8 mouse cellular contexts compared by ENCODE assay signal in genomic region chr10:29147641-29147990, GRCm38 (mm10). TPM values are rescaled to one million over a fixed set of nuclear protein-coding genes. Genes with fewer than 3 reads are reported as not detected.
A peak's percentile ranks its signal among the peaks of the same experiment; 100 is the strongest.
DNase-seq lines count a peak whose midpoint lies in the region; ATAC-seq and TF ChIP-seq lines count a peak whose summit lies in the region.

No protein-coding gene starts in this region.

- peak overlapping the region; percentile 92 for H3K4me2 ChIP-seq in embryonic facial prominence, embryonic 12.5 days (replicated peaks)
- peak overlapping the region; percentile 96 for H3K4me2 ChIP-seq in intestine, embryonic 15.5 days (replicated peaks)
- H3K4me2 ChIP-seq in neural tube, embryonic 14.5 days (ENCODE audit: low read depth, low read length) = peak overlapping the region; percentile 87

- peak overlapping the region; percentile 93 for H3K4me3 ChIP-seq in layer of hippocampus, adult 2 months
- H3K4me3 ChIP-seq in embryonic facial prominence, embryonic 12.5 days = peak overlapping the region; percentile 58
- H3K4me3 ChIP-seq in intestine, embryonic 15.5 days (replicated peaks) = peak overlapping the region; percentile 53
- peak overlapping the region; percentile 81 for H3K4me3 ChIP-seq in neural tube, embryonic 14.5 days (ENCODE audit: low read depth, low read length)

- peak overlapping the region; percentile 99 for H3K27ac ChIP-seq in layer of hippocampus, adult 2 months
- H3K27ac ChIP-seq in embryonic facial prominence, embryonic 12.5 days = peak overlapping the region; percentile 46; the same call in 1 of the 2 replicates
- 0 out of 2 replicates have a peak overlapping the region, but pooled peaks have one; percentile 13 for H3K27ac ChIP-seq in intestine, embryonic 15.5 days
- H3K27ac ChIP-seq in neural tube, embryonic 14.5 days (ENCODE audit: low read depth, low read length) = peak overlapping the region; percentile 95

- no peak for TF ChIP-seq CTCF in layer of hippocampus, adult 2 months (conservative IDR thresholded peaks at IDR 0.05)

- H3K4me1 ChIP-seq in embryonic facial prominence, embryonic 12.5 days = peaks cover 9% of the 10 kb centered on the region; the same call in 1 of the 2 replicates
- peaks cover 6% of the 10 kb centered on the region; the same call in 1 of the 2 replicates for H3K4me1 ChIP-seq in intestine, embryonic 15.5 days (replicated peaks)
- peaks cover 22% of the 10 kb centered on the region; the same call in 1 of the 2 replicates for H3K4me1 ChIP-seq in neural tube, embryonic 14.5 days (ENCODE audit: control insufficient read depth, insufficient read depth, low read length)

- peaks cover 56% of the 10 kb centered on the region for H3K27me3 ChIP-seq in embryonic facial prominence, embryonic 12.5 days
- H3K27me3 ChIP-seq in intestine, embryonic 15.5 days (replicated peaks) = peaks cover 35% of the 10 kb centered on the region
- H3K27me3 ChIP-seq in neural tube, embryonic 14.5 days (ENCODE audit: control insufficient read depth, insufficient read depth, low read length) = no peaks in the 10 kb centered on the region

- H3K9ac ChIP-seq in embryonic facial prominence, embryonic 12.5 days = peak overlapping the region; percentile 40; the same call in 1 of the 2 replicates
- H3K9ac ChIP-seq in intestine, embryonic 15.5 days = 0 out of 2 replicates have a peak overlapping the region, but pooled peaks have one; percentile 13
- H3K9ac ChIP-seq in neural tube, embryonic 14.5 days (replicated peaks; ENCODE audit: low read depth, low read length) = peak overlapping the region; percentile 87

- intact Hi-C loops in left cerebral cortex, postnatal 25 days (cut with DNase I) = loop anchor here (2.0 kb wide), 2 partner anchors 29 to 165 kb away; partner anchors contain the start of gene Echdc1

- ATAC-seq in embryonic facial prominence, embryonic 12.5 days (ENCODE audit: insufficient number of reproducible peaks, insufficient read depth, low FRiP score, low TSS enrichment) = no peak
- ATAC-seq in intestine, embryonic 15.5 days = no peak
- ATAC-seq in neural tube, embryonic 14.5 days (ENCODE audit: low read depth) = no peak; the same call in 1 of the 2 replicates

- H3K9me3 ChIP-seq in embryonic facial prominence, embryonic 12.5 days = no peaks in the 10 kb centered on the region
- H3K9me3 ChIP-seq in intestine, embryonic 15.5 days = no peaks in the 10 kb centered on the region
- H3K9me3 ChIP-seq in neural tube, embryonic 14.5 days (ENCODE audit: control insufficient read depth, low read length) = no peaks in the 10 kb centered on the region

- DNase-seq in layer of hippocampus, adult 2 months (ENCODE audit: low spot score in 2 of 2) = no peak
- DNase-seq in layer of hippocampus, postnatal 36 days = no peak
- DNase-seq in adrenal gland, adult 2 months = no peak
- no peak for DNase-seq in kidney, postnatal 4 days
- DNase-seq in left cerebral cortex, postnatal 25 days (ENCODE audit: low spot score in 2 of 2) = no peak

- H3K36me3 ChIP-seq in embryonic facial prominence, embryonic 12.5 days = no peaks in the 10 kb centered on the region
- no peaks in the 10 kb centered on the region for H3K36me3 ChIP-seq in intestine, embryonic 15.5 days
- H3K36me3 ChIP-seq in neural tube, embryonic 14.5 days (ENCODE audit: control insufficient read depth, insufficient read depth, low read length) = peaks cover 15% of the 10 kb centered on the region; the same call in 1 of the 2 replicates

- WGBS in embryonic facial prominence, embryonic 12.5 days = under 1% methylated on average over 12 of the region's 12 CpGs
- WGBS in intestine, embryonic 15.5 days = 2% methylated on average over 12 of the region's 12 CpGs
- 0% methylated on average over 11 of the region's 12 CpGs for WGBS in neural tube, embryonic 14.5 days

RNA-seq across cellular contexts. Expression of gene Soga3, which starts 4.0 kb away (rescaled TPM):
- 100 to 1,000 TPM; 176 to 178 TPM for total RNA-seq in layer of hippocampus, adult 2 months (2021)
- 100 to 1,000 TPM; 168 to 172 TPM for total RNA-seq in layer of hippocampus, postnatal 36 days (2021)
- 7.7 and 10.2 TPM in 2 replicates for polyA plus RNA-seq in embryonic facial prominence, embryonic 12.5 days (2016; fragmentation: Nextera tagmentation; extraction: Ambion mirVana)
- polyA plus RNA-seq in intestine, embryonic 15.5 days (2015; fragmentation: Nextera tagmentation; extraction: Ambion mirVana) = 3.2 and 3.6 TPM in 2 replicates
- 104 and 110 TPM in 2 replicates for polyA plus RNA-seq in neural tube, embryonic 14.5 days (2014; fragmentation: Nextera tagmentation; extraction: Ambion mirVana)
- total RNA-seq in adrenal gland, adult 2 months (2021) = 1 to 10 TPM; 7.5 to 8.7 TPM
- polyA plus RNA-seq in adrenal gland, adult 2 months (2012; rRNA removed) = 2.1 and 3.1 TPM in 2 replicates
- total RNA-seq in left cerebral cortex, postnatal 25 days (2021) = 100 to 1,000 TPM; 157 to 166 TPM

RNA-seq across cellular contexts. Expression of gene Gm49353, which starts 51.1 kb away (rescaled TPM):
- total RNA-seq in layer of hippocampus, adult 2 months (2021) = 10 to 100 TPM; 28.0 to 29.8 TPM
- total RNA-seq in layer of hippocampus, postnatal 36 days (2021) = 10 to 100 TPM; 27.7 to 29.2 TPM
- 0.61 and 2.0 TPM in 2 replicates for polyA plus RNA-seq in embryonic facial prominence, embryonic 12.5 days (2016; fragmentation: Nextera tagmentation; extraction: Ambion mirVana)
- 0.81 TPM in 1 of 2 replicates, not detected in the other for polyA plus RNA-seq in intestine, embryonic 15.5 days (2015; fragmentation: Nextera tagmentation; extraction: Ambion mirVana)
- polyA plus RNA-seq in neural tube, embryonic 14.5 days (2014; fragmentation: Nextera tagmentation; extraction: Ambion mirVana) = 12.1 and 14.9 TPM in 2 replicates
- 1 to 10 TPM; 1.6 to 2.4 TPM for total RNA-seq in adrenal gland, adult 2 months (2021)
- not detected in 2 replicates for polyA plus RNA-seq in adrenal gland, adult 2 months (2012; rRNA removed)
- 10 to 100 TPM; 23.8 to 31.2 TPM for total RNA-seq in left cerebral cortex, postnatal 25 days (2021)

Comparison
In these comparisons a context has a peak if more than half of its experiments do, and no peak if none do; other contexts are left out.
1. H3K27ac ChIP-seq: peak in every context shown above with its lines; median percentile 99 in layer of hippocampus, adult 2 months; 95 in neural tube, embryonic 14.5 days; 46 in embryonic facial prominence, embryonic 12.5 days; 13 in intestine, embryonic 15.5 days.
2. H3K9ac ChIP-seq: peak in every context shown above with its lines; median percentile 87 in neural tube, embryonic 14.5 days; 40 in embryonic facial prominence, embryonic 12.5 days; 13 in intestine, embryonic 15.5 days.
3. RNA of gene Soga3, which starts 4.0 kb away (total RNA-seq): 176 to 178 TPM in layer of hippocampus, adult 2 months, 168 to 172 TPM in layer of hippocampus, postnatal 36 days and 157 to 166 TPM in left cerebral cortex, postnatal 25 days; 7.5 to 8.7 TPM in adrenal gland, adult 2 months; every median in the first group is over 10 times any median in the second.
4. RNA of gene Gm49353, which starts 51.1 kb away (total RNA-seq): 23.8 to 31.2 TPM in left cerebral cortex, postnatal 25 days, 28.0 to 29.8 TPM in layer of hippocampus, adult 2 months and 27.7 to 29.2 TPM in layer of hippocampus, postnatal 36 days; 1.6 to 2.4 TPM in adrenal gland, adult 2 months; every median in the first group is over 4 times any median in the second.
5. Peak in every context shown above with its lines, with median percentiles within 50 percentile points of each other: H3K4me3 ChIP-seq and H3K4me2 ChIP-seq.